Mouse (Mus musculus): ENCODE data around the gene Wnt11. TPM values are rescaled to one million over a fixed set of nuclear protein-coding genes. Genes with fewer than 3 reads are reported as not detected.

Wnt11 gene
- polyA plus RNA-seq (2012; rRNA removed), result 6.5 and 6.7 TPM in 2 replicates

DNA sequence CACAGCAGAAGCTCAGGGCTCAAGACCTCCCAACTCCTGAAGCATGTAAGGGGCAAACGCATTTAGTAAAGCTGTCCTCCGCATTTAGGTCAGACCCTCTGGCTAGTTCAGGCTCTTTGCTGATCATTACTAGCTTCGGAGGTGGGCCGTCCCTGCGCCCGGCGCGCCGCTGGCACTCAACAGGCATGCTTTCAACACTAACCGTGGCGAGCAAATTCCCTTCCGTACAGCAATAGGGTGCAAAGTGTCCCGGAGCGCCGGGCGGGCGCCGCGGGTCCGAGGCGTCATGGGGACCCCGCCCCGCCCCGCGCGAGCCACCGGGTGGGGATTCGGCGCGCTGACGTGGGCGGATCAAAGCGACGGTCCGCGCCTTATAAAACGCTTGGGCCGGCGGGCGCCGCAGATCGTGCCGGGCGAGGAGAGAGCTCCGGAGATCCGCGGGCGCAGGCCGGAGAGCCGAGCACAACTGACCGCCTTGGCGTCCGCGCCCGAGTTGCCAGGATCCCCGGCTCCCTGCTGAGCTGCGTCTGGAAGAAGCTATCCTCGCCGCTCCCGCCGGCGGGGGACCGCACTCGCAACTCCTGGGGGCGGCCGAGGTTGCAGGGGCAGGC is at the start of gene Wnt11:
Gene Wnt11 (plus strand): TSS at position 402 of the 611 bp plus-strand sequence.
- DNase-seq (ENCODE audit: low read depth), result no peak

- no peak for DNase-seq (ENCODE audit: low read depth)
Measured at GRCm38 (mm10) chr7:98786792-98787612, 47.9 kb upstream of the Wnt11 start.

DNA sequence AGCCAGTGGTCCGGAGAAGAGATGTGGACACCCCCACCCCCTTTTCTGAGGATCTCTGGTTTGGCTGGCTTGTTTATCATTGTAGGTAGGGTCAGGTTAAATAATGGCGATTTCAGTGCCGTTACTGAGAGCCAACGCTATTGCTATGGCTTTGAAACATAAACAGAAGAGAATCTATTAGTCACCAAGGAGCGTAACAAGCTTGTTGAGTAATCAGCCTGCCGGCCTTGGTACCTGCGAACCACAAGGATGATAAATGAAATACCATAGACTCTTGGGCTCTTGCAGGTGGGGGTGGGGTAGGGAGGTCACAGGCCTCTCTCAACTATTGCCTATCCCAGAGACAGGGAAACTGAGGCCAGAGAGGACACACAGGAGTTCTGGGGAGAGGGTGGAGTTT is 46.2 kb upstream of the Wnt11 start:
- DNase-seq (ENCODE audit: low read depth), result no peak

DNA sequence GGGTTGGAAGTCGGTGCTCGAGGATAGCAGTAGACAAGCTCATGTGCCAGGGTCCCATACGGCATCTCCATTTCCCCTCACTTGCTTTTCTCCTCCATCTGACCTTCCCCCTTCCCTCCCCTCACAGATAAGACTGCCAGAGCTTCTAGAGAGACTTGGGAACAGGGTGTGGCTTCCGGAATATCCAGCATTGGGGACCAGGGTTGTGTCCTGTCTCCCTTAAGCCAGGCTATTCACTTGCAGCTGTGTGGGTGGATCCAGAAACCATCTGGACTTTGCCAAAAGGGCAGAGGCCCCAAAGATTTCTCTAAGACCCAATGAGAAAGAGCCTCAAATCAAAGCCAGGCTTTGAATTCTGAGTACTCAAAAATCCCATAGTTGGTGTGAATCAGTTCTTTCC is 45.8 kb upstream of the Wnt11 start:
- no peak for DNase-seq (ENCODE audit: low read depth)

DNA sequence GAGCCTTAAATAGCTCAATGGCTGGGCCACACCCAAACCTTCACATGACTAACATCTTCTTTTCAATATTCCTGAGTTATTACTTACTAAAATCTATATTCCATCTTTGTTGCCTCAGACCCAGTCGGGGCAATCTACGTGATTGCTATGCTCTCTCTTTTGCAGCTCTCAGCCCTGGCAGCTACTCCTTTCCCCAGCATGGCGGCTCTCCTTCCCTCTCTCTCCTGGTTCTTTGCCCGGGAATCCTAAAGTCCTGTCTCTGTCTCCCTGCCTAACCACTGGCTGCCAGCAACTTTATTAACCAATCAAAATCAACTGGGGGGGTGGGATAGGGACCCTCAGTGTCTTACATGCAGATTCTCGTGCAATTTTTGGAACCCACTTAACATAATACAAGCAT is 43.0 kb upstream of the Wnt11 start:
- no peak for DNase-seq (ENCODE audit: low read depth)

GRCm38 (mm10) chr7:98793811-98794210 is 41.1 kb upstream of the Wnt11 start:
- DNase-seq (ENCODE audit: low read depth), result no peak

- no peak for DNase-seq (ENCODE audit: low read depth)
Measured at GRCm38 (mm10) chr7:98794444-98794843, 40.5 kb upstream of the Wnt11 start.

DNA sequence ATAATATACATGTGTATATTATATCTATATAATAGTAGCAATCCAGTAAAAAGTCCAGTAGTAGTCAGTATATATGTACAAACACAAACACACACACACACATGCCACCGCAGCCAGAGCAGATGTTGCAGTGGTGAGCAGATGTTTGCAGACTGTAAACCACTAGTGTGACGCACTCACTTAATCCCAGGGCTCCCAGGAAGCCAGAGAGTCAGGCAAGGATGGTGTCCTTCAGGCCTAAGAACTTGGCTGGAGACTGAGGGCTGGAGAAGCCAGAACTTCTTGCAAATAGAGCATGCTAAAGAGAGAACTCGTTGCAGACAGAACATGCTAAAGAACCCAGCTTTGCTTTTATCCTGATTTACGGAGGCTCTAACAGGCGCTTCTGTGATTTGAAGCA is 39.3 kb upstream of the Wnt11 start:
- no peak for DNase-seq (ENCODE audit: low read depth)

DNA sequence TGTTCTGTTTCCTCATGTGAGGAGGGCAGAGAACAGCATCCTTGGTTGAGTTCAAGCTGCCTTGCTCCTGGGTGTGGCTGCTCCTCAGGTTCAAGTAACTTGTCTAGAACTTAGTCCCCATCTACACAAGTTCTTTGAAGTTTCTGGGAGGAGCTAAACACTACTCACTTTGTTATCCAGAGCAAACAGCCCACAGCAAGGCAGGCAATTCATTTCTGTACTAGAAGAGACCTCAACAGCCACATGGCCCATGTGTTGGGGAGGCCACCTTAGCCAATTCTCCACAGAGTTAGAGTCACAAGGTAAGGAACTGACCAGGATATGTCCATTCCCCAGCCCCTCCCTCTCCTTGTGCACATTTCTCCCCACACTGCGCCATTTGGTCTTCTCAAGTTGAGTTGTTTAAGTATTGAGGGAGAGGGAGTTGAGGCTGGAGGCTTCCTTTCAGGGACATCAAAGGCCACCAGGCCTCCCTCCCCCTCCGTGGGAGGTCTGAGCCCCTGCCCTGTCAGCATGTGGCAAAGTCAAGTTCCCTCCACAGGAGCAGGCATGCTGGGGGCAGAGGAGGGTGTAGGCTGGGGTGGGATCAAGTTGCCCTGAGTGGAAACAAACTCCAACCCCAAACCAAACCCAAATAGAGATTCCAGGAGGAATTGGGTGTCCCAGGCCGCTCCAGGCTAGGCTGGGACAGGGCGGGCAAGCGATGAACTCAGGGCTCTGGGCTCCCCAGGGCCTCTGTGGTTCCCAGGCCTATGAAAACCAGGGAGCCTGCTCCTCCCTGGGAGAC is 37.4 kb upstream of the Wnt11 start:
- DNase-seq (ENCODE audit: low read depth), result no peak

DNA sequence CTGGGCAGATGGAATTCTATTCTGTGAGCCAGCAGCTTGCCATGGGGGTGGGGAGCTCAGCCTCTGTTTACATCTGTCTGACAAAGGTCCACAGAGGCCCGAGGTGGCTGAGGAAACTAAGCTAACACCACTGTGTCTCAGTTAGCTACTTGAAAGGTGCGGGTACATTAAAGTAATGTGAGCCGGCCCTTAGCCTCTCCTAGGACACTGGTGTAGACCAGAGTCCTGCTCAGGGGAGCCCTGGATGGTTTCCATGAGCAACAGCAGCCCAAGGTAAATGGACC is 36.8 kb upstream of the Wnt11 start:
- DNase-seq (ENCODE audit: low read depth), result no peak

DNA sequence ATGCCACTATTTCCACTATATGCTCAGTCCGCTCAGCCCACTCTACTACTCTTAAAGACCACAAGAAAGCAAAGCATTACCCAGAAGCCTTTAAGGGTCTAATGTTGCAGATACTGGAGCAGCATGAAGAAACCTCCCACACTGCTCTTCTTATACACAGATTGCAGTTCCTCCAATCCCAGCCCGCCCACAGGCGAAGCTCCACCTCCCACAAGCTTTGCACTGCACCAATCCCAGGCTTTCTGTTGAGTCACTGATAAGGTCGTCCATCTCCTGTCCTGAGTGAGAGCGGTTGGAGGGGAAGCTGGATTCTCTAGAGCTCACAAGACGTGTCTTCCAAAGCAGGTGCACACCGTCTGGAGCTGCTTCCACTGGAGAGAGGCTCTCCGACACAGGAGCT is 34.5 kb upstream of the Wnt11 start:
- no peak for DNase-seq (ENCODE audit: low read depth)

DNA sequence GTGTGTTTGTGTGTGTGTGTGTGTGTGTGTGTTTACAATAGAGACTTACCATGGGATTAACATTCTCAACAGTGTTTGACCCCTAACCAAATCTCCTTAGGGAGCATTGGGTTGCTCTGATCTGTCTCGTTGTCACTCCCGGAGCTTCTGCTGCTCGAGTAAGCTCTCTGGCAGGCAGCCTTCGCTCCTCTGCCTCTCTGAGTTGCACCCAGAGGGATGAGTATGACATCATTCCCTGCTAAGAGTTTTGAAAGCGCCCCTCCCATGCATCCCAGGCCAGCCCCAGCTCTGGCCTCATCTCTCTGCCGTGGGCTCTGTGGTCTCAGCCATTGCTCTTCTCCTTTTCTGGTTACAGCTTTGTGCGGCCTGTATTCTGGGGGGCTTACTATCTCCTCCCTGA is 33.8 kb upstream of the Wnt11 start:
- DNase-seq (ENCODE audit: low read depth), result no peak

GRCm38 (mm10) chr7:98803181-98803580 is 31.7 kb upstream of the Wnt11 start:
- DNase-seq (ENCODE audit: low read depth), result no peak

GRCm38 (mm10) chr7:98804841-98805772 is 29.8 kb upstream of the Wnt11 start:
- DNase-seq (ENCODE audit: low read depth), result no peak

DNA sequence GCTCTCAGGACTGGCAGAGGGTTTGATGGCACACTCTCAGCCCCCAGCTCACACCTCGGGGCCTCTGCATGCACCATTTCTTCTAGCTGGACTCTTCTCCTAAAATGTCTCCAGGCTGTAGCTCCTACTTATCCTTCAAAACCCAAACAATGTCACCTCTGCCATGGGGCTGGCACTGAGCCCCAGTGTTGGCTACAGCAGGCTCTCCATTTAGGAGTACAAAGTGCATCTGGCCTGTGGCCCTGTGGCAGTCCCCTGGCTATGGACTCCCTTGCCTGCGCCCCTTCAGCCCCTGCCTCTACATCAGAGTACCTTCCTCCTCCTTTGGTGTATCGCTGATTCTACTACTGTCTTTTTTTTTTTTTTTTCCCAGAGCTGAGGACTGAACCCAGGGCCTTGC is 28.0 kb upstream of the Wnt11 start:
- DNase-seq (ENCODE audit: low read depth), result no peak

DNA sequence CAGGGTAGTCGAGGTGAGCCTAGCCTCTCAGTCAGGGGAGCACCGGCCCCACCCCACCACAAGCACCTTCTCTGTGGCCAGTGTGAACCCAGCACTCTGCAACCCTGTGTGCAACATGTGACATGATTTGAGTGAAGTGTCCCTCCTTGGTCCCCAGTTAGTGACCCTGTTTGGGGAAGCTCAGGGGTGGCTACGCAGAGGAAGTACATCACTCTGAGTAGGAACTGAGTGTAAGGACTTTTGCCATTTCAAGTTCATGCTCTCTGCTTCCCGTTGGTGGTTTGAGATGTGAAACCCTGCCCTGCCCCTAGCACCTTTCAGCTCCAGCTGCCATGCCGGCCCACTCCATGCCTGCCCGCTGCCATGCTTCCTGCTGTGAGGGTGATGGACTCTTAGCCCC is 25.5 kb upstream of the Wnt11 start:
- no peak for DNase-seq (ENCODE audit: low read depth)

DNA sequence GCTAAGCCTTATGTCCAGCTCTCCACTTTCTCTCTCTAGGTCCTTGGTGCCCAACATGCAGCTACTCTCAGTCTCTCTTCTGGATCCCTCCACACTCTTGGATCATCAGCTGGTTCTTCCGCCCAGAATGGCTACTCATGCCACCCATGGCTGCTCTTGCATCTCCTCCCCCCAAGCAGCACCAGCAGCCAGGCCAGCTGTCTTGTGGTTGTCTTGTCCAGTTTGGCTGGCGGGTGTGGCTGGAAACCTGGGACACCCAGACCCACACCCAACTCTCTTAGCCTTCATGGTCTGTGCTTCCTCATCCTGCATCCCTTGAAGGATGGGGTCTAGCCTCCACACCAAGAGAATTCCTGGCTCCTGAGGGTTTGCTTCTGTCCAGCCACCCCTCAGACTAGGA is 24.3 kb upstream of the Wnt11 start:
- no peak for DNase-seq (ENCODE audit: low read depth)

DNA sequence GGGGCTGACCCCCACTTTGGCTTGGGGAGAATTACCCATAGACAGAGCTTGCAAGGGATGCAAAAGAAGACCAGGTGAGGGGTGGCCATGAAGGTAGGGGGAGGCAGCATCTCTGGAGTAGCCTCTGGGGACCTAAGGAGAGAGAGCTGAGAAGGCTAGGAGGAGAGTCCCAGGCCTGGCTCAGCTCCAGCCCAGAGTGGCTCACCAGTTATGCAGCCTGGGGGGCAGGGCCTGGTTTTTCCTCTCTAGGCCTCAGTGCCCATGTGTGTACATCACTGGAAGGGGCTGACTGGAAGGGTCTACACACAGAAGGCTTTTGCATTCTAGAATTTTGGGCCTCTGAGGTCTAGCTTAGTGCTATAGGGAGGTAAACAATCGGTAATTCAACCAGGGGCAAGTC is 14.4 kb upstream of the Wnt11 start:
- DNase-seq (ENCODE audit: low read depth), result no peak

GRCm38 (mm10) chr7:98822881-98823280 is 12.0 kb upstream of the Wnt11 start:
- DNase-seq (ENCODE audit: low read depth), result no peak

GRCm38 (mm10) chr7:98823896-98824822 is 10.8 kb upstream of the Wnt11 start:
- DNase-seq (ENCODE audit: low read depth), result no peak

DNA sequence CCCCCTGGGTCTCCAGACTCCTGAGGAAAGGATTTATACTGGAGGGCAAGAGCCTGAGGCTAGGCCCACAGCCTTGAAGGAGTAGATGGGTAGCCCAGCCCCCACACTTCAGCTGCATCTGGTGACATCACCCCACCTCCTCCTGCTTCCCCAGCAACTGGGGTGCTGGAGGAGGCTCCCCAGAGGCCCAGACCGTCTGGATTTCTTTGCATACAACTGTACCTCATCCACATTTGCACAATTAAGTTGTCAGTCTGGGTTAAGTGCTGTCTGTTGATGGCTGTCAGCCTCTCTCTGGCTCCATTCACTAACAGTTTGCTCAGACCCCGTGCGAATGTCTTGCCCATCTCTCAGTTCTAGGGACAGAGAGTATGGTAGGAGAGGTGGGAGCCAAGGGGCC is 6.9 kb upstream of the Wnt11 start:
- no peak for DNase-seq (ENCODE audit: low read depth)
